Mouse (Mus musculus) lung, embryonic 16.5 days (tissue): ENCODE data around the gene Scml4. TPM values are rescaled to one million over a fixed set of nuclear protein-coding genes. Genes with fewer than 3 reads are reported as not detected.

ENCODE experiments used
- ATAC-seq: fragments of 200-750 bp; cut with Nextera tagmentation; 2 replicates; pipeline ENCODE4 v1.8.0; 2017; ENCODE audit warnings: low read depth, mild to moderate bottlenecking, moderate library complexity
- H3K27ac ChIP-seq: fragments of 300-500 bp; sonication (generic); 2 replicates; pipeline ENCODE4 v1.5.1; 2014; ENCODE audit warnings: mild to moderate bottlenecking, control low read depth, low read length
- H3K27me3 ChIP-seq: fragments of 300-500 bp; sonication (generic); 2 replicates; pipeline ENCODE4 v1.6.1; 2014; ENCODE audit warnings: low read depth, low read length, mixed read lengths; ENCODE audit not compliant: control insufficient read depth, insufficient read depth
- H3K36me3 ChIP-seq: fragments of 300-500 bp; sonication (generic); 2 replicates; pipeline ENCODE4 v1.6.1; 2014; ENCODE audit warnings: low read length; ENCODE audit not compliant: control insufficient read depth, insufficient read depth
- H3K4me1 ChIP-seq: fragments of 300-500 bp; sonication (generic); replicated peaks from 2 replicates; pipeline ENCODE4 v1.6.1; 2014; ENCODE audit warnings: low read length, mixed read lengths; ENCODE audit not compliant: control insufficient read depth, insufficient read depth
- H3K4me2 ChIP-seq: fragments of 300-500 bp; sonication (generic); 2 replicates; pipeline ENCODE4 v1.6.1; 2014; ENCODE audit warnings: low read depth, low read length, control low read depth
- H3K4me3 ChIP-seq: fragments of 300-500 bp; sonication (generic); 2 replicates; pipeline ENCODE4 v1.5.1; 2014; ENCODE audit warnings: mild to moderate bottlenecking, low read length, control low read depth
- H3K9ac ChIP-seq: fragments of 300-500 bp; sonication (generic); 2 replicates; pipeline ENCODE4 v1.6.1; 2014; ENCODE audit warnings: low read length, control low read depth
- H3K9me3 ChIP-seq: fragments of 300-500 bp; sonication (generic); 2 replicates; pipeline ENCODE4 v1.6.1; 2016; ENCODE audit warnings: low read length; ENCODE audit not compliant: control insufficient read depth
- WGBS: fragments of 180-500 bp; shearing (Covaris S2); extraction: QIAGEN DNeasy Blood & Tissue Kit; methylation state at CpG from one replicate; pipeline ENCODE4 v1.1.7; 2014; 5-methylcytosine and 5-hydroxymethylcytosine counted together
- polyA plus RNA-seq: library from polyadenylated mRNA; unstranded; fragments of >200 nt; fragmentation: Nextera tagmentation; extraction: Ambion mirVana; gene quantifications from 2 replicates; pipeline ENCODE4 v1.2.1, GENCODE M21; 2015

Gene Scml4
- 0.38 and 0.41 TPM in 2 replicates for polyA plus RNA-seq

DNA sequence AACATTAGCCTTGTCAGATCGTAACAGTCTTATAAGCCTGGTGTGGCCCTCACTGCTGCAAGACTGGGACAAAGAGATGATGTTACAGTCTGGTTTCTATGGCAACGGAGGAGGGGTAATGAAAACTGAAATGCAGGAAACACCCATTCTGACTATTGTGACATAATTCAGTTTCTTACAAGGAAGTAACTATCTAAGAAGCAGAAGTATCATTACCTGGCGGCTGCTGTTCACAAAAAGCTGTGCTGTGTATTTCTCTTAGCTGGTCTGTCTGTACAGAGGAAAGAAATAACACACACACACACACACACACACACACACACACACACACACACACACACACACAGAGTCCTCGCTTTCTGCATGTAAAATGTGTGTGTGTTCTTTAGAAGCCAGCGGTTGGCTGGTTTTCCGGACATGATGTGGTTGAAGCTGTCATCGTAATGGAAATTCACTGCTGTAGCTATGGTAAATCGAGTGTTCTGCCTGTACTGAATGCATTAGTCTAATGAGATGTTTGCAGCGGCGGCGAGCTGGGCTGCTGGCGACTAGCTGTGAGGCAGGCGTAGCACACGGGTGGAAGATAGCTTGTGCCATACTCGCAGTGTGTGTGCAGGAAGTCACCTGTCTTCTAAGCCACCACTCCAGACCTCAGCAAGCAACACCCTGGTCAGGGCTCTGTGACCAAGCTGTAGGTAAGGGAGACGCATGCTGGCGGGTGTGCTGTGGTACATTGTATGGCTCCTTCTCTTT is at the start of gene Scml4:
Scml4 (plus strand) TSS at position 212 of the 753 bp plus-strand sequence.
- no peak for ATAC-seq
- Histone ChIP-seq H3K4me3 (no peak within 1 kb of the TSS), H3K9me3 (no peaks in the 10 kb centered on the region), H3K27me3 (peaks cover 6% of the 10 kb centered on the region; the same call in 1 of the 2 replicates), H3K36me3 (no peaks in the 10 kb centered on the region), H3K4me1 (peaks cover 4% of the 10 kb centered on the region; the same call in 1 of the 2 replicates), H3K4me2 (peak within 1 kb of the TSS; percentile 18), H3K27ac (no peak within 1 kb of the TSS), H3K9ac (no peak within 1 kb of the TSS)
- 47% methylated on average over 17 of the region's 17 CpGs for WGBS

DNA sequence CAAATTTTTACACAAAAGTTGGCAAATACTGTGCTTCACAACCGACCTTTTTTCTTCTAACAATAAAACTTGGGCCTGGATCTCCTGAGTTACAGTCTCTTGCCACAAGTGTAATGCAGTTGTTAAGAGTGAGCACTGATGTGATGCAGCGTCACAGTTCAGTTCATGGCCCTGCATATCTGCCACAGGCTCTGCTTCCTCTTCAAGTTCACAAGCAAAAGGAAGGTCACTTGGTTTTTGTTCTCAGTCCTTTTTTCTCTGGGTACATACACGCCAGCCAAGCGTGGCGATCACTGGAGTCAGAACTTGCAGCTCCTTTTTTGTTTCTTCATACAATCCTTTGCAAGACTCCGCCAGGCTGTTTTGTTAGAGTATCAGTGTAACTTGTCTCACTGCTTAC is 34.2 kb upstream of the Scml4 start:
- H3K27ac ChIP-seq, result no peak overlapping the region
- WGBS, result 92% methylated on average over 6 of the region's 6 CpGs
- ATAC-seq, result no peak

DNA sequence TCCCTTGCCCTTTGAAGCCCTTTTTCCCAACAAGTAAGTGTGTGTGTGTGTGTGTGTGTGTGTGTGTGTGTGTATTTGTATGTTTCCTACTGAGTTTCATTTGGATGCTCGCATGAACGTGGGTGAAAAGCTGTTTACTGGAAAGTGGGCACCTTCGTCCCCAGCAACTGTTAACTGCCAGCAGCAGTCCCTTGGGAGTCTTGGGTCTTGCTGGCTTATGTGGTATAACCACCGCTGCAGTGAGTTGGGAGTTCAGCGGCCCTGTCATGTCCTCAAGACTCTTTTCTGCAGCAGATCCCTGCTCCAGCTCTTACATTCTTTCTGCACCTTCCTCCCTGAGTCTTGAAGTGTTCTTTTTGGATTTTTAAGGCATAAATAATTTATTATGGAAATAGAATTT is 33.0 kb upstream of the Scml4 start:
- peaks cover 35% of the 10 kb centered on the region for H3K36me3 ChIP-seq
- no peak overlapping the region for H3K4me2 ChIP-seq
- no peak overlapping the region for H3K9ac ChIP-seq
- no peak overlapping the region for H3K27ac ChIP-seq
- no peak overlapping the region for H3K4me3 ChIP-seq
- no peak for ATAC-seq
- H3K4me1 ChIP-seq, result no peaks in the 10 kb centered on the region
- no peaks in the 10 kb centered on the region for H3K9me3 ChIP-seq
- H3K27me3 ChIP-seq, result no peaks in the 10 kb centered on the region
- WGBS, result 85% methylated on average over 5 of the region's 5 CpGs

More for the DNA sequence above, 34.2 kb upstream of the Scml4 start:
- no peaks in the 10 kb centered on the region for H3K4me1 ChIP-seq
- H3K27me3 ChIP-seq, result no peaks in the 10 kb centered on the region
- no peak overlapping the region for H3K4me2 ChIP-seq
- H3K36me3 ChIP-seq, result peaks cover 34% of the 10 kb centered on the region
- H3K9me3 ChIP-seq, result no peaks in the 10 kb centered on the region
- no peak overlapping the region for H3K4me3 ChIP-seq
- no peak overlapping the region for H3K9ac ChIP-seq

DNA sequence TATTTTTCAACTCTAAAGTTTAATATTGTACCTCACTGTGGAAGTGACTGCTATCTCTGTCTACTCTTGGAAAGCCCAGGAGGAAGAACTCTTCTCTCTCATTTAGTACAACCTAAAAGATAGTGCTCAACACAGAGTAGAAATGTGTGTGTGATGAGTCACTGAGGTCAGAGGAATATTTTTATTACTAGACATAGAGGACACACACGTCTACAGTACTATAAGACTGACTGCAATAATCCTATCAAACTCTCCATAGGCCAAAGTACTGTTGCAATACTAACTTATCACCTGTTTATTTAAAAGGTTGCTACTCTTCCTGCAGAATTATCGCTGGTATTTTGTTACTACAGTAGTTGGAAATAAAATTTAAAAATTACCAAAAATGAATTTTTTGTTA is 30.2 kb upstream of the Scml4 start:
- Histone ChIP-seq H3K4me3 (no peak overlapping the region), H3K4me1 (0 out of 2 replicates have a peak, but pooled peaks cover 3% of the 10 kb centered on the region), H3K36me3 (peaks cover 20% of the 10 kb centered on the region), H3K27me3 (no peaks in the 10 kb centered on the region), H3K27ac (no peak overlapping the region), H3K4me2 (no peak overlapping the region), H3K9me3 (no peaks in the 10 kb centered on the region), H3K9ac (no peak overlapping the region)
- no peak for ATAC-seq
- 76% methylated on average over 2 of the region's 2 CpGs for WGBS

DNA sequence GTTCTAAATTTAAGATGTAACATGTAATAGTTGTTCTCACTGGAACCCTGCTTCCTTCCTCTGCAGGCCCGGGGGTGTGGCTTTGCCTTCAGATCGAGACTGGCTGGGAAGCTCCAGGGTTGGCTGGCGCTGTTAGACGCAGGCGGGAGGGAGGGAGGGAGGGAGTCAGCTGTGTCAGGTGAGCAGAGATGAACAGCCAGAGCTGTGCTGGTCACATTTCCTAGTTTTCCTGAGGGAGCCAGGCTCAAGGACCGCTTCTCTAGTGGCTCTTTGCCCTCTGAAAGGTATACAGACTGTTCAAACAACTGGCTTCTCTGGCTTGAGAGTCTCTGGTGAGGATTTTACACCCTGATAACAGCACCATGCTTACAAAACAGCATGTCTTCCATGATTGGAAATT is 29.8 kb upstream of the Scml4 start:
- Histone ChIP-seq H3K9me3 (no peaks in the 10 kb centered on the region), H3K36me3 (peaks cover 19% of the 10 kb centered on the region), H3K27me3 (no peaks in the 10 kb centered on the region), H3K9ac (no peak overlapping the region), H3K4me3 (no peak overlapping the region), H3K27ac (no peak overlapping the region), H3K4me1 (0 out of 2 replicates have a peak, but pooled peaks cover 3% of the 10 kb centered on the region), H3K4me2 (no peak overlapping the region)
- WGBS, result 64% methylated on average over 6 of the region's 6 CpGs
- ATAC-seq, result peak; percentile 92

DNA sequence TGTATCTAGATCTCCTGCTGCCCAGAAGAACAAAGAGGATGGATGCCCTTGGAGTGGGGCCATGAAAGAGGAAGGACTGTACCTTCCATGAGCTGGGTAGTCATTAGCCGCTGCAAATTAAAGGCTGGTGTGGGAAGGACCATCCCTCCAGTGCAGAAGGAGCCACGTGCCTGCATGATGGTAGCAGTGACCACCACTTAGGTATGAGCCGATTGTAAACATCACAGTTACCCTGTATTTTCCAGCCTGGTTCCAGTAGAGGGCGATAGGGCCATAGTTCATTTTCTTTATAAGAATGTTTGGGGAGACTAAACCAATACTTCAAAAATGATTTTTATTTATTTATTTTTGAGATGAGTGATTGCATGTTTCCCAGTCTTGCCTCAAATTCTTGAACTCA is 27.5 kb upstream of the Scml4 start:
- WGBS, result 57% methylated on average over 4 of the region's 4 CpGs
- ATAC-seq, result no peak
- no peak overlapping the region for H3K4me3 ChIP-seq
- 0 out of 2 replicates have a peak, but pooled peaks cover 3% of the 10 kb centered on the region for H3K4me1 ChIP-seq
- H3K36me3 ChIP-seq, result peaks cover 19% of the 10 kb centered on the region
- H3K9me3 ChIP-seq, result no peaks in the 10 kb centered on the region
- no peak overlapping the region for H3K4me2 ChIP-seq
- no peak overlapping the region for H3K27ac ChIP-seq
- no peak overlapping the region for H3K9ac ChIP-seq
- H3K27me3 ChIP-seq, result no peaks in the 10 kb centered on the region

DNA sequence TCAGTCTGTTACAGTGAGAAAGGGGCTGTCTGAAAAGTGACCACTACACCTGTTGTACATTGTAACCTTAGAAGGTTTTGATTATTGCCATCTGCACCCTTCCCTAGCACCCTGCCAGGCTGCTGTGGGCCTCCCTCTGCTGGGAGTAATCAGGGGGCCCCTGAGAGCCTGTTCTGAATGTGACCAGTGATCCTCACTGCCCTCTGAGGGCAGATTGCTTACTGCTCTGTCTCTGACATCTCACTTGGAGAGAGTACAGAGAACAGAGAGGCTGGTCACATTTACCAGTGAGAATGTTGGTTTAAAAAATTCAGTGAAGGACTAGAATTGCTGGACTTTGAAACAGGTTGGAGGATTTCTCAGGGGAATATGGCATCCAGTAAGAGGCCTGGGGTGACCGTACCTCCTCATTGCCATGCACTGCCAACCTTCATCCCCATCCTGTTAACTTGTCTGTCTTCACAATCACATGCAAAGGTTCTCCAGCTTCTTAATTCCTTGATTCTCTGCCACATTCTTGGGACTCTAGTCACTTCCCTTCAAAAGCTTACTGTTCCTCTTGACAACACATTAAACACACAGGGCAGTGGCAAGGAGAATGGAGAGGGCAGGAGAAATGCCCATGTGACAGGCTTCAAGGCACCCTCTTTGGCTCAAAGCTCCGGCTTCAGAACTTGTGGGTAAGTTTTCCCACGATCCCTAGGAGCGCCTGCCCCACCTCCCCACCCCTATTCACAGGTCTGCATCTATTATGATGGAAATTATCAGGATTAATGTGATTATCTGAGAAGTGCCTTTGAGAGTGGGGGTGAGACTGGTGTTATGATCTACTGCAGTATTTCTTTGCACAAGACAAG is 26.1 kb upstream of the Scml4 start:
- no peak overlapping the region for H3K4me2 ChIP-seq
- peak; percentile 60 for ATAC-seq
- H3K27me3 ChIP-seq, result no peaks in the 10 kb centered on the region
- H3K9ac ChIP-seq, result no peak overlapping the region
- 0 out of 2 replicates have a peak, but pooled peaks cover 3% of the 10 kb centered on the region for H3K4me1 ChIP-seq
- H3K27ac ChIP-seq, result peak overlapping the region; percentile 3; the same call in 1 of the 2 replicates
- peaks cover 11% of the 10 kb centered on the region for H3K36me3 ChIP-seq
- whole genome bisulfite sequencing, result 71% methylated on average over 4 of the region's 4 CpGs
- H3K4me3 ChIP-seq, result no peak overlapping the region
- peaks cover 3% of the 10 kb centered on the region; the same call in 1 of the 2 replicates for H3K9me3 ChIP-seq

DNA sequence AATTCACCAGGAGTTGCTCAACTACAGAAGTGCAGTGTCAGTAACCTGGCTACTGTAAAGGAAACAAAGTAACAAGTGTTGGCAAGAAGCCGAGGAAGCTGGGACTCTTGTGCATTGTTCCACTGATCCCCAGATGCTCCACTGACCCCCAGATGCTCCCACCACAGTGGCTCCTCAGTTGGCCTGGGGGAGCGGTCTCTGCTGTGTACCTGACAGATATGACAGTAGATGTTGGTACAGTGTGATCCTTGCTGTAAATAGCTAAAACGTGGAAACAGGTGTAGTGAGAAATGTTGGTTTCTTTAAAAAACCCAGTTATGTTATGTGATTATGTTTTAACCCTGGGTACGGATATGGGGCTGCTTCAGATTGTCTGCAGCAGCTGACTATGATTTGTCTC is 22.1 kb upstream of the Scml4 start:
- Histone ChIP-seq H3K9ac (no peak overlapping the region), H3K36me3 (peaks cover 4% of the 10 kb centered on the region), H3K9me3 (peaks cover 3% of the 10 kb centered on the region; the same call in 1 of the 2 replicates), H3K27me3 (no peaks in the 10 kb centered on the region), H3K4me3 (no peak overlapping the region), H3K27ac (no peak overlapping the region), H3K4me1 (0 out of 2 replicates have a peak, but pooled peaks cover 3% of the 10 kb centered on the region), H3K4me2 (no peak overlapping the region)
- no peak for ATAC-seq
- WGBS, result 88% methylated on average over 4 of the region's 4 CpGs

DNA sequence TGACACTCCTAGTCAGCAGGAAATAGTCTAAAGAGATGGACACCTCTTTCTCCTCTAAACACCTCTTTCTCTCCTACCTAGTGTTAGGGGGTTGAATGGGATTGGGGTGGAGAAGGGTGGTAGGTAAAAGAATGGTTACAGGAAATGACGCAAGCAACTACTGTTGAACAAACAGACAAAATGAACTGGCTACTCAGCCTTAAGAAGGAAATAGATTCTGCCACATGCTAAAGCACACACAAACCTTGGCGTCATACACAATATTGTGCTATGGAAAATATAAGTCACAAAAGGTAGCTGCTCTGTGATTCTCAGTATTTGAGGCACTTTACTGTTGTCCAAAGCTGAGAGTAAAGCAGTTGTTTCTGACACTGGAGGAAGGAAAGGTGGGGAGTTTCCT is 21.4 kb upstream of the Scml4 start:
- Histone ChIP-seq H3K36me3 (peaks cover 4% of the 10 kb centered on the region), H3K4me1 (0 out of 2 replicates have a peak, but pooled peaks cover 3% of the 10 kb centered on the region), H3K27ac (no peak overlapping the region), H3K9ac (no peak overlapping the region), H3K4me2 (no peak overlapping the region), H3K27me3 (no peaks in the 10 kb centered on the region), H3K9me3 (peaks cover 3% of the 10 kb centered on the region; the same call in 1 of the 2 replicates), H3K4me3 (no peak overlapping the region)
- 93% methylated on average over 2 of the region's 2 CpGs for WGBS
- no peak for ATAC-seq
